Mouse (Mus musculus): ENCODE measurements around the gene Gosr2. TPM values are rescaled to one million over a fixed set of nuclear protein-coding genes. Genes with fewer than 3 reads are reported as not detected.

Gosr2 gene
- total RNA-seq, 1 experiment from 2014 or later = 44.7 TPM

Other genes with a start within 250 kb of the Gosr2 start
- gene Lrrc37a, start 193.3 kb downstream of the Gosr2 start, total RNA-seq (2017) = not detected in 2 replicates
- gene Gm884, start 76.8 kb downstream of the Gosr2 start, total RNA-seq (2017) = not detected in 2 replicates
- not detected in 2 replicates for gene Lyzl6, start 59.0 kb downstream of the Gosr2 start, total RNA-seq (2017)
- not detected in 2 replicates for gene Rprml, start 48.3 kb downstream of the Gosr2 start, total RNA-seq (2017)
- gene Wnt9b, start 51.9 kb upstream of the Gosr2 start, total RNA-seq (2017) = not detected in 2 replicates
- gene Wnt3, start 76.3 kb upstream of the Gosr2 start, total RNA-seq (2017) = not detected in 2 replicates

Data from hematopoietic stem cell, adult 5-6 weeks (primary cell).